Mouse (Mus musculus) spleen, embryonic (tissue): ENCODE results near the gene Hist1h2bg.

Experiments used
- CTCF ChIA-PET: fragments of 350-600 bp; sonication (Branson Sonifier 250); formaldehyde crosslinking; loops from one replicate; lab custom pipeline; 2022; lab: Charles Lee

Gene Hist1h2bg

DNA sequence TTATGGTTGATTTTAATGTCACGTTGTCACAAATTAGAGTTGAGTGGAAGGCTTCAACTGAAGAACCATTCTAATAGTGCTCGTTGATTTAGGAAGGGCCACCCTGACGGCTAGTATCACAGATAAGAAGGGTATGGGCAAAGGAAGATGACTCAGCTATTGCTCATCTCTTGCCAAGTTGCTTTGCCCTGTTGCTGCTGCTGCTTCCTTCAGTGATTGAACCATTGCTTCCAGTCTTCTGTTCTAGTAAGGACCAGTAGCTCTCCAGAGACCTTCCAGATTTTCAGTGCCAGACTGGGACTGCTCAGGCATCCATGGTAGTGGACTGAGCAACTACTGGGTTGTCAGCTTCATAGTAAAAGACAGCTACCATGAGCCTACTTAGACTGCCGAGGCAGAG lies 38.0 kb downstream of the Hist1h2bg start:
- CTCF ChIA-PET: interaction anchor here (0.6 to 0.7 kb wide), 2 partner anchors 42 to 44 kb away, joined by 3 to 12 read pairs; no protein-coding TSS in a partner anchor

DNA sequence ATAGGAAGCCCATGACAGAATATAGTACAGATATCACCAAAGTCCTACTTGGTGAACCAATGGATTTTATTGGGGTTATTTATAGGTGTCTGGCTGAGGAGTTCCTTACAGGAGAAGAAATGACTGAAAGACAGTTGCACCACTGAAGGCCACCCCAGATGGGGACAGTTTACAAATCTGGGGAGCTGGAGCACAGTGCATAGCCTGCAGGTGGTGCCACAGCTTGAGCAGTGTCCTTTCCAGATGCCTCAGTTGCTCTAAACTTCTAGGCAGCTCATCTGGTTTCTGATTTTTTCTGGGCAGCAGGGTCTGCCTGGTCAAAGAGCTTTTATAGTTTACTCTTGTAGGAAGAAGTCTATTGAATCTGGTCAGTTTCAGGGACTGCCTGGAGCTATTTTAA lies 38.6 kb downstream of the Hist1h2bg start:
- CTCF ChIA-PET: no interaction called here

DNA sequence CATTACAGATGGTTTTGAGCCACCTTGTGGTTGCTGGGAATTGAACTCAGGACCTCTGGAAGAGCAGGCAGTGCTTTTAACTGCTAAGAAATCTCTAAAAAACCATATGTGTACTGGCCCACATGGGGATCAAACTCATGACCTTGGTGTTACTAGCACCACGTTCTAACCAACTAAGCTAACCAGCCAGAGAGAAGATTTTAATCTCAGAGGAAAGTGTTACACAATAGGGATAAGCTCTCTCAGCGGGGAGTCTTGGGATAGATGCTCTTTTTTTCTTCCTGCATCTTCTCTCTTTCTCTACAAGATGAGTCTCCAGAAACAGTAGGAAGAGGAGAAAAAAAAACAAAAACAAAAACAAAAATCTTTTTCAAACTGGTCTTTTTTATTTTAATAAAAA lies 39.2 kb downstream of the Hist1h2bg start:
- CTCF ChIA-PET: no interaction called here

DNA sequence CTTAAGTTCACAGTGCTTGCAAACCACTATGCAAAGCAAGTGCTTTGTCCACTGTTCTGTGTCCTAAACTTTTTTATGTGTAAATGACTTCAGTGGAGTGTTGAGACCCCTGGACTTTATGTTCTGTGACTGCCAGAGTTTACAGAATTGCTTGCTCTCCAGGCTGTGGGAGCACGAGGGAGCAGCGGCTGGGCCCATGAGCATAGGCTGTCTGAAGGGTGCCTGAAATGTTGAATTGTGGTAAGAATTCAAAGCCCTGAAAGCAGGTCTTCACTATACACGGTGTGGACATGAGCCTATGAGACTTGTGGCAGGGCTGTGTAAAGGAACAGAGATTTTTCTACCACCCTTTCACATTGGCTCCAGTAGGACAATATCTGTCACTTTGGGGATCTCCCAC lies 40.4 kb downstream of the Hist1h2bg start:
- CTCF ChIA-PET: no interaction called here

DNA sequence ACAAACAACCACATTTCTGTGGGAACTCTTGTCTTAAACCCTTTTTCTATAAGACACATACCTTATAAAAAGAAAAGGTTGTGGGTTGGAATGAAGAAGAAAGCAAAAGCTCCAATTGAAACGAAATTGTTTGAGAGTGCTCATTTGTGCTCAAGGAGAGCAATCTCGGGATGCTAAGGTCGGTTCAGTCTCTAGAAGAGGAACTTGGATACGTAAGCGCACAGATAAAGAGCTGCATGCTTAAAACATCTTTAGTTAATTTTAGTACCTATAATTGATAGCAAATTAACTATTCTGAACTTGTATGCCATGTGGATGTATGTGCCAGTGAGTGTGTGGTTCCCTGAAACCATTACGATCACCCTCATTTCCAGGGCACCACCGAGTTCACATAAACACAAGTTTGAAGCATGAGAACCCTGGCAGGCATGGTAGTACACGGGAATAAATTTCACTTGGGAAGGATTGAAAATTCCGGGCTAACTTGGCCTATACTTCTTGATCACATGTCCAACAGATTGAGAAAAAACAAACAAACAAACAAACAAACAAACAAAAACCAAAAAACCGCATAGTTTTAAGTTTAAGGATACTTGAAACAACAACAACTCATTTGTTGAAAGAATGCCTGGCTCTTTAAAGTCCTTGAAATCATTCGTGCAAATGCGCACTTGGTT lies 49.0 kb downstream of the Hist1h2bg start:
- CTCF ChIA-PET: interaction anchor here (0.5 to 0.6 kb wide), 2 partner anchors 65 to 81 kb away, joined by 3 to 5 read pairs; no protein-coding TSS in a partner anchor

DNA sequence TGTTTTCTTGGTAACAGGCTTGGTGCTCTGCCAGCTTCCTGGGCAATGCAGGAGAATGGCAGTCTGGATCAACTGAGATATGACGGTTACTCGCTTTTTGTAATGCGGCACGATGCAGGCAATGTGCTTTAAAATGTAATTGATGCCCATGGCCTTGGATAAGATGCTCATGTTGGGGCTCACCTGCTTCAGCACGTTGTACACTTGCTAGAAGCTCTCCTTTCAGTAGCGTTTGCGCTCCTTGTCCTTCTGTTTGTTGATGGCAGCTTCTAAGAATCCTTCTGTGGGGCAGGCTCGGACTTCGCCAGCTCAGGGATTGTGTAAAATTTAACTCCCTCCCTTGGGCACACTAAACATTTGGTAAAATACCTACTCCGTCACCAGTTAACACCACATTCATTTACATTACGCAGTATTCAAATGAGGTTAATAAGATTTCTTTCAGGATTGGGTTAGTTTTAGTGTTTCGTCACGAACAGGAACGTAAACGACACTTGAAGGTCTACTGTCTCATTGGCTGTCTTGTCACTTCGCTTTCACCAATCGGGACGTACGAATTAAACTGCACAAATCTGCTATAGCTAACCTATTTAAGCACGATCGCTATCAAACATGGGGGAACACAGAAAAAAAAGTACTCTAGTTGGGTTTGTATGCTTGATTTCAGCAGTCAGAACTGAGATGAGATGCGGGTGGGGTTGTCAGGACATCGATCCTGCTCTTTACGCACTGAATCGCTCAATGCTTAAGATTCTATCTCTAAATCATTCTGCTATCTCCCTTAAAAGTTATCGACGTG lies 49.7 kb downstream of the Hist1h2bg start, which contains the start of gene Hist1h2be:
Hist1h2be (minus strand) TSS at position 392 of the 799 bp plus-strand sequence.
- CTCF ChIA-PET: interaction anchor here (0.5 to 1.3 kb wide), 3 partner anchors 38 to 166 kb away, joined by 3 read pairs; no protein-coding TSS in a partner anchor
